Mouse (Mus musculus) testis, postnatal 10 days (tissue): ENCODE results near the gene Angel1.

Source experiments
- DNase-seq: peaks from one replicate; pipeline ENCODE4 v3.0.0; 2021; ENCODE audit warnings: low spot score

The Angel1 gene

GRCm38 (mm10) chr12:86679546-86679930 lies 46.7 kb downstream of the Angel1 start:
- DNase-seq: no peak

DNA sequence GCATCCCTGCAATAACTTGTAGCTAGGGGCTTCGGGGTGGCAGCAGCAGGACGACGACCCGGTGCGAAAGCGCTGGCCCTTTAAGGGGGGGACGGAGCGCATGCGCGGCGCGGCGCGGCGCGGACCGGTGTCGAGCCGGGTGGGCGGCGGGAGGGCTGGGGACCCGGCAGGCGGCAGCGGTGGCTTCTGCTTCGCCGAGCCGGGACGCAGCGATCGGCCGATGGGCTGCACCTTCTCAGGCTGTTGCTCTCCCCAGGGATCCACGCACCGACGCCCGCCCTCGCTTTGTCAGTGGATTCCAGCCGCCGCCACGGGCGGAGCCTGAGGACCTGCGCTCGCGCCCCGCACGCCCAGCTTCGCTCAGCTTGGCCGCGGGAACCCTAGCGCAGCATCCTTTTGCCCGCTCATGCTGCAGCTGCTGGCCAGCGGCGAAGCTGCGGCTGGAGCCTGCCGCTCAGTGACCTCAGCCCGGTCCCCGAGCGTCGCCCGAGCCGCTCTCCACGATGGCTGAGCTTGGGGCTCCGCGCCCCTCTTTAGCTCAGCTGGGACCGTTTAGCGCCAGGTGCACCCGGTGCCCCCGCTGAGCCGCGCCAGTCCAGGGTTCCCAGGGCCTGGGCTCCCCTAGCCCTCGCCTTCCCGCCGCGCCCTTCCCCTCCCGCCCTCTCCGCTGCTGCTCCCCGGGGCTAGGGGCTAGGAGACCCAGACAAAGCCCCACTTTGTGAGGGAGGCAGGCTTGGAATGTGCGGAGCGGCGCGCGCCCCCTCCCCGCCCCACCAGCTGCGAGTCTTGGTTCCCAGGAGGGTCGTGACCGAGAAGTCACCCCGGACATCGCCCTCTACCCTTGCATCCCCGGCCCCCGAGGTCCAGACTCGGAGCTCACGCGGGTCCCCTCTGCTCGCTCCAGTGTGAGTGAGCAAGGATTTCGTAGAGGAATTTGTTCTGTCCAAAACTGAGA lies 47.4 kb downstream of the Angel1 start, which contains the start of gene Vash1:
Gene Vash1 (plus strand): TSS at position 110 of the 955 bp plus-strand sequence.
- DNase-seq: peak; percentile 69

DNA sequence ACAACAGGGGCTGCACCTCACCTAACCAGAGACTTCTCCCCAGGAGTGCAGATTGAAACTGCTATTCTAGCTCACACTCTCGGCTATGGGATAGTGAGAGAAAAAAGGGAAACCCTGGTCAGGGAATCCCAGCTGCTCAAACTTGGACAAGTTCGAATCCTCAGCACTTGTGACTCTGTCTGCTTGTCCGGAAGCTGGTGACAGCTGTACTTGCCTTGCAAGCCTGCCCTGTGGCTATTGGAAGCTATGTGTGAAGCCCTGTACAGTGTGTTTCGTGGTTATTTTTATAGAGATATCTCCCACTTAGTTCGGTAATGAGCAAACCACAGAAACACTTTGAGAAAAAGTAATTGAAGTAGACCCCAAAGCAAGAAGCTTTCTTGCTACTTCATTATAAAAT lies 53.8 kb downstream of the Angel1 start:
- DNase-seq: no peak

DNA sequence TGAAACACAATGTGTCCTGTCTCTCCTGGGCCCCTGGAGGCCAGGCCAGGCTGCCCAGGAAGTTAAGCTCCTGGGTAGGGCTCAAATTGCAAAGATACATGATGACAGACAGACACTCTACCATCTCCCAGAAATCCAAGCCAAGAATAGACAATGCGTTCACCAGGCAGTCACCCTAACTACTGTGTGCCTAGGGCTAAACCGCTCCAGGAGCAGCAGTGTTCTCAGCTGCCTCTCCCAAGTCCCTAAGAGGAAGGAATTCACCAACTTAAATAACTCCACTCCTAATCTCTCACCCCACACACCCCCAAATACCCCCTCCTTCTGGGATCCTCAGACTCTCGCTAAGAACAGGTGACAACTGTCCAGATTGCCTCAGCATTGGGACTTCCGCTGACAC lies 54.2 kb downstream of the Angel1 start:
- no peak for DNase-seq

DNA sequence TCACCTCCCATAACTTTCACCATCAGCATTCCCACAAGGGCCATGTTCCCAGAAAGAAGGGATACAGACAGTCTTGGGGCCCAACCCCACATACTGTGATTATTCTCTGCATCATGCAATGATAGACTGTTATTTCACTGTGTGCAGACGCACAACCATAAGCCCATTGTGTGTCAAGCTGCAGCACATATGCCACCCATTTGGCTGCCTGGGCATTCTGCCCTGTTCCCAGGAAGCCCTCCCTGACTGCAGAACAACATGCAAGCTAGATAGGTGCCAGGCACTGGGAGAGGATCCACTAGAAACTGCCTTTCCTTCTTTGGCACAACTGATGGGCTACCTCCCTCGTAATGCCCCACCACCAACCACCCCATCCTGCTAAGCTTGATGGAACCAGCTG lies 57.9 kb downstream of the Angel1 start:
- no peak for DNase-seq

DNA sequence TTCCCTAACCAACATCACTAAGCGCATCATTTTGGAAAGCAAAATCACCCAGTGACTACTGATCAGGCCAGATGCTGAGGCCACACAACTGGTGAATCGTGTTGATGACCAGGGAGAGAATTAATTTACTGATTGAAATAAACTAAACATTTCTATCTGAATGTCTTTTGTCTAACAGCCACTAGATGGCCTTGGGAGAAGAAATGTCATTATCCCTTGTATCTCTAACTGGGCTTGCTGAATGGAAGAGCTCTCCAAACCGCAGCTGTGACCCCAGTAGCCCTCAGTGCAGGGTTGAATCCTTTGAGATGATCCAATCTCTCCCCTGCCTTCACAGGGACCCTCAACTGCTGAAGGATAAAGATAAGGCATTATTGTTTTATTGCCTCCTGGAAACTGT lies 60.6 kb downstream of the Angel1 start:
- DNase-seq: no peak

DNA sequence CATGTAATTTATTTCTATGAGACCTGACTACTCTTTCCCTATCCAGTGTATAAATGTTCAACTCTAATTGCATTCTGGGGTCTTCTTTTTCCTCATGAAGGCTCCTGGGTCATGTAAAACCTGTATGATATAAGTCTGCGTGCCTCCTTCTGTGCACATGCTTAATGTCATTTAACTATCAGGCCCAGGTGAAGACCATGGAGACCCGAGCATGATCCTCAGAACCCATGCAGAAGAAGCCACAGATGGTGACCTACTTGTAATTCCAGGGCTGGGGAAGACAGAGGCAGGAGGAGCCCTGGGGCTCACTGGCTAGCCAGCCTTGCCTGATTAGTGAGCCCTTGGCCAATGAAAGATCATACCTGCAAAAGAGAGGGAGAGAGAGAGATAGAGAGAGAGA lies 65.8 kb downstream of the Angel1 start:
- no peak for DNase-seq

- DNase-seq: no peak
Observed at GRCm38 (mm10) chr12:86659447-86659968, 66.8 kb downstream of the Angel1 start.

GRCm38 (mm10) chr12:86652570-86653041 lies 73.7 kb downstream of the Angel1 start:
- DNase-seq: peak; percentile 88

GRCm38 (mm10) chr12:86651301-86651860 lies 74.9 kb downstream of the Angel1 start:
- DNase-seq: no peak
